Mouse (Mus musculus) A20 (cell line): Measurements from ENCODE around the gene Krt19.

Source experiments
- DNase-seq: peaks from one replicate; pipeline ENCODE4 v3.0.0-alpha.2; 2011; ENCODE audit warnings: low read depth, low spot score

Gene Krt19

GRCm38 (mm10) chr11:100137693-100138092 lies 10.8 kb downstream of the Krt19 start:
- DNase-seq, result no peak

- DNase-seq, result no peak
Observed at GRCm38 (mm10) chr11:100136559-100136958, 11.9 kb downstream of the Krt19 start.

- DNase-seq, result no peak
Observed at GRCm38 (mm10) chr11:100135731-100136130, 12.7 kb downstream of the Krt19 start, which contains the start of gene Krt15. TSS of gene Krt15 (minus strand) at chr11:100135928.

GRCm38 (mm10) chr11:100124901-100125300 lies 23.6 kb downstream of the Krt19 start:
- no peak for DNase-seq

- DNase-seq, result no peak
Observed at GRCm38 (mm10) chr11:100121466-100121865, 27.0 kb downstream of the Krt19 start, which contains the start of gene Krt13. TSS of gene Krt13 (minus strand) at chr11:100121566.

GRCm38 (mm10) chr11:100120331-100120730 lies 28.1 kb downstream of the Krt19 start:
- no peak for DNase-seq

- DNase-seq, result no peak
Observed at GRCm38 (mm10) chr11:100113742-100114029, 34.8 kb downstream of the Krt19 start.

- DNase-seq, result no peak
Observed at GRCm38 (mm10) chr11:100112935-100113741, 35.3 kb downstream of the Krt19 start.

GRCm38 (mm10) chr11:100105576-100106122 lies 42.8 kb downstream of the Krt19 start, which contains the start of gene Krt36:
TSS of gene Krt36 (minus strand) at chr11:100105626.
- DNase-seq, result no peak

- DNase-seq, result no peak
Observed at GRCm38 (mm10) chr11:100102693-100103429, 45.6 kb downstream of the Krt19 start.

- no peak for DNase-seq
Observed at GRCm38 (mm10) chr11:100100391-100100790, 48.1 kb downstream of the Krt19 start.

- DNase-seq, result no peak
Observed at GRCm38 (mm10) chr11:100097819-100098218, 50.6 kb downstream of the Krt19 start.

- no peak for DNase-seq
Observed at GRCm38 (mm10) chr11:100096141-100096540, 52.3 kb downstream of the Krt19 start, which contains the start of gene Krt35. TSS of gene Krt35 (minus strand) at chr11:100096241.
